24 mouse cellular contexts compared by ENCODE assay signal in the genomic region with DNA sequence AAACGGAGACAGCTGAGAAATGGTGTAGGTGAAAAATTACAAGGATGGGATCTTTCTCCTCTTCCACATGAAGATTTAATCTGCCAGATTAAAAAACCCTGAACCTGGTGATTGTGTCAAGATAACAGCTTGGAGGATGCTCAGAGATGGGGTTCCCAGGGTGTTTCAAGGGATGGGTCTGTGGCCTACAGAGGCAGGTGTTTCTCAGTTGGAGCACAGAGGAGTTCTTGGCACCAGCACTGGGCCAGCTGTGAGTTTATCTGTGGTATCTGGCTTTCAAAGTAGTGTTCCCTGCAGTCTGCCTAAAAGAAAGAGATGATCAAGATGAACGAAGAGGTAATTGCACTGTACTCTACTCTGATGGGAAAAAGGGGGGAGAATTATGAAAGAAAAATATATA.
DNase-seq lines count a peak whose midpoint lies in the region; ATAC-seq lines count a peak whose summit lies in the region.
"Had no signal": no experiment of that assay in that cellular context is flagged by ENCODE, and none has a peak within 500 bp of the region (broad histone marks: within the 10 kb centered on the region; RNA-seq: fewer than 3 reads in every experiment).

No protein-coding gene starts in this region.

- 64% methylated on average over 2 of the region's 2 CpGs for WGBS in kidney, embryonic 16.5 days

- DNase-seq in cerebellum, postnatal 10 days, result peak; percentile 27 to 51
- DNase-seq in cerebellum, postnatal 25 days, result no peak
- peak; percentile 18 for DNase-seq in MN1 (ENCODE audit: low spot score)
- DNase-seq in thymus, postnatal 14 days, result peak; percentile 23
- DNase-seq in adrenal gland, postnatal 10 days, result no peak
- DNase-seq: adrenal gland, postnatal 14 days; cerebellum, adult 11 months; cerebellum, adult 2 months; cerebellum, adult 9-11 months; gastrocnemius, postnatal 10 days; gastrocnemius, postnatal 36 days; heart, adult 2 months; heart, postnatal 10 days; heart, postnatal 36 days had no signal

- no peak for ATAC-seq in kidney, embryonic 16.5 days (ENCODE audit: low FRiP score, low TSS enrichment)
- ATAC-seq: forebrain, embryonic 13.5 days; forebrain, embryonic 16.5 days; hindbrain, postnatal 0 days; inflammation-experienced regulatory T-cells, adult 6 months; Patski had no signal

- no peaks in the 10 kb centered on the region for H3K36me3 ChIP-seq in kidney, embryonic 16.5 days (ENCODE audit: insufficient read depth, low read length)
- H3K36me3 ChIP-seq: forebrain, embryonic 10.5 days; heart, embryonic 10.5 days; hindbrain, embryonic 10.5 days had no signal

- H3K27me3 ChIP-seq in kidney, embryonic 16.5 days (ENCODE audit: insufficient read depth, low read length), result no peaks in the 10 kb centered on the region
- H3K27me3 ChIP-seq: forebrain, embryonic 13.5 days; Patski had no signal

- no peak overlapping the region for H3K9ac ChIP-seq in kidney, embryonic 16.5 days (replicated peaks; ENCODE audit: low read length)
- H3K9ac ChIP-seq: forebrain, embryonic 13.5 days; hindbrain, embryonic 14.5 days had no signal

- H3K9me3 ChIP-seq in kidney, embryonic 16.5 days (ENCODE audit: low read length), result no peaks in the 10 kb centered on the region
- H3K9me3 ChIP-seq: forebrain, embryonic 10.5 days; forebrain, embryonic 13.5 days; heart, embryonic 10.5 days; hindbrain, embryonic 10.5 days had no signal

- H3K4me2 ChIP-seq in kidney, embryonic 16.5 days (replicated peaks; ENCODE audit: low read depth, low read length), result no peak overlapping the region
- H3K4me2 ChIP-seq: forebrain, embryonic 13.5 days; hindbrain, embryonic 14.5 days had no signal

- no peak overlapping the region for H3K27ac ChIP-seq in kidney, embryonic 16.5 days (ENCODE audit: low read length)
- H3K27ac ChIP-seq: forebrain, embryonic 10.5 days; forebrain, embryonic 13.5 days; heart, adult 2 months; heart, embryonic 10.5 days; hindbrain, embryonic 10.5 days; hindbrain, embryonic 14.5 days; hindbrain, postnatal 0 days had no signal

- H3K4me1 ChIP-seq in kidney, embryonic 16.5 days (ENCODE audit: insufficient read depth, low read length), result no peaks in the 10 kb centered on the region
- H3K4me1 ChIP-seq: forebrain, embryonic 10.5 days; forebrain, embryonic 13.5 days; heart, embryonic 10.5 days; hindbrain, embryonic 10.5 days had no signal

- no peak overlapping the region for H3K4me3 ChIP-seq in kidney, embryonic 16.5 days (ENCODE audit: low read length)
- H3K4me3 ChIP-seq: forebrain, embryonic 10.5 days; forebrain, embryonic 13.5 days; heart, adult 2 months; heart, embryonic 10.5 days; hindbrain, embryonic 10.5 days had no signal

Comparison
In these comparisons a context has a peak if more than half of its experiments do, and no peak if none do; other contexts are left out.
1. DNase-seq: peak in cerebellum, postnatal 10 days (2 of 2), MN1 (single experiment) and thymus, postnatal 14 days (single experiment); none in cerebellum, postnatal 25 days (0 of 2) and adrenal gland, postnatal 10 days (single experiment).